Mouse (Mus musculus) CD8-positive naive resting alpha-beta T cell, adult 2 months (primary cell): ENCODE data around the gene Smim22.
A peak's percentile ranks its signal among the peaks of the same experiment; 100 is the strongest.

Experiments used
- DNase-seq, 2 experiments: peaks; one replicate each; pipeline ENCODE4 v3.0.0; 2022; ENCODE audit warnings: low read depth in 2 of 2, low spot score in 2 of 2

Smim22 gene

GRCm38 (mm10) chr16:5007067-5007466, at the start of gene Smim22:
Gene Smim22 (plus strand): TSS chr16:5007288.
- no peak for DNase-seq

- DNase-seq: no peak
Measured at GRCm38 (mm10) chr16:4957446-4957845, 49.6 kb upstream of the Smim22 start.

GRCm38 (mm10) chr16:4960260-4960659, 46.8 kb upstream of the Smim22 start:
- no peak for DNase-seq

- DNase-seq: no peak
Measured at GRCm38 (mm10) chr16:4963346-4963745, 43.7 kb upstream of the Smim22 start.

- peak; percentile 85 to 95 for DNase-seq
Measured at GRCm38 (mm10) chr16:4963797-4964709, 43.0 kb upstream of the Smim22 start, which contains the start of gene Anks3. Gene Anks3 (minus strand): TSS chr16:4964205.

GRCm38 (mm10) chr16:4964731-4965391, 42.2 kb upstream of the Smim22 start:
- DNase-seq: no peak

- DNase-seq: no peak
Measured at GRCm38 (mm10) chr16:4965392-4966129, 41.5 kb upstream of the Smim22 start.

GRCm38 (mm10) chr16:4968426-4968825, 38.7 kb upstream of the Smim22 start:
- no peak for DNase-seq

GRCm38 (mm10) chr16:4969055-4969843, 37.8 kb upstream of the Smim22 start:
- no peak for DNase-seq

GRCm38 (mm10) chr16:4971626-4972025, 35.5 kb upstream of the Smim22 start:
- no peak for DNase-seq

GRCm38 (mm10) chr16:4974521-4974920, 32.6 kb upstream of the Smim22 start:
- no peak for DNase-seq

- DNase-seq: no peak
Measured at GRCm38 (mm10) chr16:4976180-4976579, 30.9 kb upstream of the Smim22 start.

GRCm38 (mm10) chr16:4978275-4979051, 28.6 kb upstream of the Smim22 start:
- no peak for DNase-seq

- DNase-seq: no peak
Measured at GRCm38 (mm10) chr16:4979755-4980380, 27.2 kb upstream of the Smim22 start.

- no peak for DNase-seq
Measured at GRCm38 (mm10) chr16:4984717-4985116, 22.4 kb upstream of the Smim22 start.

GRCm38 (mm10) chr16:4993276-4993675, 13.8 kb upstream of the Smim22 start:
- no peak for DNase-seq

GRCm38 (mm10) chr16:4997553-4997952, 9.5 kb upstream of the Smim22 start, which contains the start of gene Sept12:
Gene Sept12 (minus strand): TSS chr16:4997852.
- DNase-seq: no peak

- DNase-seq: no peak
Measured at GRCm38 (mm10) chr16:4998984-4999383, 8.1 kb upstream of the Smim22 start.

- no peak for DNase-seq
Measured at GRCm38 (mm10) chr16:5000611-5001010, 6.5 kb upstream of the Smim22 start.
